Mouse (Mus musculus): ENCODE data around the gene Slc5a7. TPM values are rescaled to one million over a fixed set of nuclear protein-coding genes. Genes with fewer than 3 reads are reported as not detected.

Gene Slc5a7
- 0.54 and 0.58 TPM in 2 replicates for polyA plus RNA-seq (2015; fragmentation: Nextera tagmentation; extraction: Ambion mirVana)

DNA sequence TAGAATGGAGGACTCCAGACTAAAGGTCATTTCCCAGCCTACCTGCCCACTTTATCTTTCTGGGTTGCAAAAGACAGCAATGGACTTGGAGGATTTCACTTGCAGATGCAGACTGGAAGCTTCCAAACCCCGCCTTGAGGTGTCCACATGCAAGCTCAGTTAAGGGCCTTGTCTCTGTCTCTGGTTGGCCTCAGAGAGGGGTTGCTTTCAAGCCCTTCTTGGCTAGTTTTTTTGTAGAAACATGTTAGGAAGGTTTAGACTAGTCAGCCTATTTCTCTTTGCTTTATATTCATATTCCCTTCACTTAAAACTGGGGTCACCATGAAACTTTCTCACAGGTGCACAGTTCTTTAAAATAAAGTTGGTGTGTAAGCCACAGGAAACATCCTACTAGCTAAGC is at the start of gene Slc5a7:
TSS of gene Slc5a7 (minus strand) at position 101 of the 400 bp plus-strand sequence.
- H3K36me3 ChIP-seq (ENCODE audit: control insufficient read depth, insufficient read depth, low read length) = no peaks in the 10 kb centered on the region
- 0 out of 2 replicates have a peak, but pooled peaks cover 4% of the 10 kb centered on the region for H3K4me1 ChIP-seq (replicated peaks; ENCODE audit: control insufficient read depth, insufficient read depth, low read length)
- H3K27ac ChIP-seq (ENCODE audit: low read length) = no peak within 1 kb of the TSS
- H3K9me3 ChIP-seq (ENCODE audit: control insufficient read depth, low read length) = no peaks in the 10 kb centered on the region
- H3K27me3 ChIP-seq (ENCODE audit: control insufficient read depth, insufficient read depth, low read depth, low read length) = peaks cover 2% of the 10 kb centered on the region; the same call in 1 of the 2 replicates
- 43% methylated on average over 1 of the region's 1 CpGs for WGBS
- ATAC-seq (ENCODE audit: low read depth) = no peak
- H3K4me3 ChIP-seq (ENCODE audit: low read length) = peak within 1 kb of the TSS; percentile 37
- peak within 1 kb of the TSS; percentile 65 for H3K4me2 ChIP-seq (ENCODE audit: low read depth, low read length)
- peak within 1 kb of the TSS; percentile 43; the same call in 1 of the 2 replicates for H3K9ac ChIP-seq (ENCODE audit: low read length)

DNA sequence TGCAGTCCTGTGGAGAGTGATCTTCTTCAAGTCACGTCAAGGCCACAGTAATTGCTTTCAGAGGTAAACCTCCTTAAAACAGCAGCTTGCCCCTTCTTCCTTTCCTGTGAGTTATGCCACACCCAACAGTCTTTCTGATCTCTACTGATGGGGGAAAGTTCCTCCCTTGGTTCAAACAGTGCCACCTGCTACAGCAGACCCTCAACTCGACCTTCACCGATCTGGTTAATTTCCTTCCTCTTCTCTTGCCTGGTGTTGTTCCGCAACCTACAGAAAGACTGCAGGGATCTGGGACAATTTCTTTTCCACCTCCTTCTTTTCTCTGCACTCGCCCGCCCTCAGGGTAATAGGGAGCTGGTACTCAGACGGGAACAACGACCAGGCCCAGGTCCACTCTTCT is 48.8 kb upstream of the Slc5a7 start:
- WGBS = 74% methylated on average over 8 of the region's 8 CpGs

DNA sequence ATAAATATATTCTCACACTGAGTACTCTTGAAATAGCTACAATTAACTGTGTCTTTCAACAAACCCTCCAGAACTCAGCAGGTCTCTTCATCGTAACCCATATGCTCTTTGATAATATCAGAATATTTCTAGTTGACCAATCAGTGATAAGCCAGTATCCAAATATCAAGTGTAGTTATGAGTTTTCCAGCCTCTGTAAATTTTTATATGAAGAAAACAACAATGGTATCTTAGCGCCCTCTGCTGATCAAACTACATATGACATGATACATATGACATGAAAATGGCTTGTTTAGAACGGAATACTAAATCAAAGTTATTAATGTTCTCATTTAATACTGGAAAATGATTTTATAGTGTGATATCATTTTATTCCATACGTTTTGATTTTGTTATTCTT is 44.6 kb upstream of the Slc5a7 start:
- ATAC-seq (ENCODE audit: low read depth) = no peak
- H3K36me3 ChIP-seq (ENCODE audit: control insufficient read depth, insufficient read depth, low read length) = no peaks in the 10 kb centered on the region
- H3K4me3 ChIP-seq (ENCODE audit: low read length) = no peak overlapping the region
- no peaks in the 10 kb centered on the region for H3K27me3 ChIP-seq (ENCODE audit: control insufficient read depth, insufficient read depth, low read depth, low read length)
- H3K27ac ChIP-seq (ENCODE audit: low read length) = no peak overlapping the region
- H3K9me3 ChIP-seq (ENCODE audit: control insufficient read depth, low read length) = no peaks in the 10 kb centered on the region
- H3K4me1 ChIP-seq (replicated peaks; ENCODE audit: control insufficient read depth, insufficient read depth, low read length) = no peaks in the 10 kb centered on the region
- H3K9ac ChIP-seq (ENCODE audit: low read length) = no peak overlapping the region
- WGBS = 19% methylated on average over 4 of the region's 4 CpGs
- H3K4me2 ChIP-seq (ENCODE audit: low read depth, low read length) = no peak overlapping the region

More for the DNA sequence above, 48.8 kb upstream of the Slc5a7 start:
- Histone ChIP-seq H3K27me3 (ENCODE audit: control insufficient read depth, insufficient read depth, low read depth, low read length) (no peaks in the 10 kb centered on the region), H3K4me3 (ENCODE audit: low read length) (no peak overlapping the region), H3K9me3 (ENCODE audit: control insufficient read depth, low read length) (no peaks in the 10 kb centered on the region), H3K4me1 (replicated peaks; ENCODE audit: control insufficient read depth, insufficient read depth, low read length) (no peaks in the 10 kb centered on the region), H3K4me2 (ENCODE audit: low read depth, low read length) (no peak overlapping the region), H3K36me3 (ENCODE audit: control insufficient read depth, insufficient read depth, low read length) (no peaks in the 10 kb centered on the region), H3K27ac (ENCODE audit: low read length) (no peak overlapping the region), H3K9ac (ENCODE audit: low read length) (no peak overlapping the region)
- ATAC-seq (ENCODE audit: low read depth) = no peak

DNA sequence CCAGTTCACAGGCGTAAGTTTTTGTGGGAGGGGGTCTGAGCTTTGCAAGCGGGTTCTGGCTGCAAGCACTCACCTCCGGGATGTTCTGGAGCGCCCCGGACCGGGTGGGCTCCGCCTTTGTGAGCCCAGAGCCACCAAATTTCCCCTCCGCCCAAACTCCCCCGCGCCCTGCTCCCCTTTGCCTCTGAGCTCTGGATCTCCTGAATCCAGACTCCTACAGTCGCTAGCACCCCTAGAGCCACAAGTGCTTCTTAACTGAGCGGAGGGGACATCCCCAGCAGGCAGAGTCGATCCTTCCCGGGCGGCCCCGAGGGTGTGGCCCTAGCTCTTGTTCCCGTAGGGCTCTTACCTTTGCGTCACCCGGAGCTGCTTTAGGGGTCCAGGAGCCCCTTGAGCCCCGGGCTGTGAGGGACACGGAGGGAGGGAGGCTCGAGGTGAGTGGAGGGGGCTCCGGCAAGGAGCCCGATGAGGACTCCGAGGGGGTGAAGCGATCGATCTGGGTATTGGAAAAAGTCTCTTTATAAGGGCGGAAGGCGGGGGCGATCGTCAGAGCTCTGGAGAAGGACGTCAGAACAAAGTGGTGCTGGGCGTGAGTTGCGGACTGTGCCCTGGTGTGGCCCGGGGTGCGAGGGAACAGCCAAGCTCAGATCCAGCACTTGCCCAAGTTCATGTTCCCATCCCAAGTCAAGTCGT is 456 bp downstream of the Slc5a7 start:
- 1% methylated on average over 37 of the region's 37 CpGs for WGBS
- H3K4me3 ChIP-seq (ENCODE audit: low read length) = peak overlapping the region; percentile 37
- H3K27me3 ChIP-seq (ENCODE audit: control insufficient read depth, insufficient read depth, low read depth, low read length) = peaks cover 2% of the 10 kb centered on the region; the same call in 1 of the 2 replicates
- H3K4me2 ChIP-seq (ENCODE audit: low read depth, low read length) = peak overlapping the region; percentile 65
- peak; percentile 20; the same call in 1 of the 2 replicates for ATAC-seq (ENCODE audit: low read depth)
- H3K9me3 ChIP-seq (ENCODE audit: control insufficient read depth, low read length) = no peaks in the 10 kb centered on the region
- H3K36me3 ChIP-seq (ENCODE audit: control insufficient read depth, insufficient read depth, low read length) = no peaks in the 10 kb centered on the region
- 0 out of 2 replicates have a peak, but pooled peaks cover 4% of the 10 kb centered on the region for H3K4me1 ChIP-seq (replicated peaks; ENCODE audit: control insufficient read depth, insufficient read depth, low read length)
- H3K27ac ChIP-seq (ENCODE audit: low read length) = no peak overlapping the region
- peak overlapping the region; percentile 43; the same call in 1 of the 2 replicates for H3K9ac ChIP-seq (ENCODE audit: low read length)

DNA sequence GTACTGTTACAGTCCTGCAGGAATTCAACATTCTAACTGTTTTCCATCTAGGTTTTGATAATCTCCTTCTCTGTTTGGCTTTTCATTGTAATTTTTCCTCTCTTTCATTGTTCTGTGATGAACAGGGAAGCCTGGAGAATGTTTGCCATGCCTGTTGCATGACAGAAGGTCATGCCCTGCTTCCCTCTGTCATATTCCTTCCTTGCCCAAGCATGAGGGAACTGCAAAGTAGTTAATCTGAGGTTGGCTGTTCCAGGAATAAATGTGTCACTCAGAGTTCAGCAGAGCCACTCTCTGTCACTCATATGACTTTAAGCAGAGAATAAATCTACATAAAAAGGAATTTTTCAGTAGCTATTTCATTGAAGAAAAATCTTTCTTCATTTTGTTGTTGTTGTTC is 48.1 kb downstream of the Slc5a7 start:
- Histone ChIP-seq H3K36me3 (ENCODE audit: control insufficient read depth, insufficient read depth, low read length) (no peaks in the 10 kb centered on the region), H3K4me3 (ENCODE audit: low read length) (no peak overlapping the region), H3K4me1 (replicated peaks; ENCODE audit: control insufficient read depth, insufficient read depth, low read length) (no peaks in the 10 kb centered on the region), H3K9ac (ENCODE audit: low read length) (no peak overlapping the region), H3K4me2 (ENCODE audit: low read depth, low read length) (no peak overlapping the region), H3K9me3 (ENCODE audit: control insufficient read depth, low read length) (no peaks in the 10 kb centered on the region), H3K27me3 (ENCODE audit: control insufficient read depth, insufficient read depth, low read depth, low read length) (no peaks in the 10 kb centered on the region), H3K27ac (ENCODE audit: low read length) (no peak overlapping the region)
- ATAC-seq (ENCODE audit: low read depth) = no peak

DNA sequence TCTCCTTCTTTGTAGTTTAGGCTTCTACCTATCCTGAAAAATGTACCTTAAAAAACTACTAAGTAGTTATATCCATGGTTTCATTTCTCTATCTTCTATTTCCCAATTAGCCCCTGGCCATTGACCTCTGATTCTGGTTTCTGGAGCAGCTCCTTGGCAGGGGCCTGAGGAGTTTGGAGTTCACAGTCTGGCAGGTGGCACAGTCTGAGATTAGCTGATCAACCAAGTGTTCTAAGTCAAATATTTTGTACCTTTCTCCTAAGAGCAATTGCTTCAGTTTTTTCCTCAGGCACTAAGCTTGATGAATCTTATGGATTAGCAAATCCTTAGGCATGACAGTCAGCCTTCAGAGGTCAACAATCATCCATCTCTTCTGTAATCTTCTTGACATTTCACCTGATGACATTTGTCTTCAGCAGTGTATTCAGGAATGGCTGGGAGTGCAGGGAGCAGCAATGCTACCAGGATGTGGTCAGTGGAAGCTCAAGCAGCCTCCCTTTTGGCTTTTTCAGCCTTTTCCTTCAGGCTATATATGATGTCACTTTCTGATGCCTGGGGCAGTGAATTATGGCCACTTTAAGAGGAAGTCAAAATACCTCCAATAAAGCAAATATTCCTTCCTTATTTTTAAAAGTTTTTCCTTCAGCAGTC is 55.1 kb downstream of the Slc5a7 start:
- H3K27me3 ChIP-seq (ENCODE audit: control insufficient read depth, insufficient read depth, low read depth, low read length) = no peaks in the 10 kb centered on the region
- no peaks in the 10 kb centered on the region for H3K36me3 ChIP-seq (ENCODE audit: control insufficient read depth, insufficient read depth, low read length)
- H3K4me1 ChIP-seq (replicated peaks; ENCODE audit: control insufficient read depth, insufficient read depth, low read length) = no peaks in the 10 kb centered on the region
- ATAC-seq (ENCODE audit: low read depth) = no peak
- H3K4me3 ChIP-seq (ENCODE audit: low read length) = no peak overlapping the region
- no peak overlapping the region for H3K27ac ChIP-seq (ENCODE audit: low read length)
- no peak overlapping the region for H3K9ac ChIP-seq (ENCODE audit: low read length)
- H3K4me2 ChIP-seq (ENCODE audit: low read depth, low read length) = no peak overlapping the region
- H3K9me3 ChIP-seq (ENCODE audit: control insufficient read depth, low read length) = no peaks in the 10 kb centered on the region

DNA sequence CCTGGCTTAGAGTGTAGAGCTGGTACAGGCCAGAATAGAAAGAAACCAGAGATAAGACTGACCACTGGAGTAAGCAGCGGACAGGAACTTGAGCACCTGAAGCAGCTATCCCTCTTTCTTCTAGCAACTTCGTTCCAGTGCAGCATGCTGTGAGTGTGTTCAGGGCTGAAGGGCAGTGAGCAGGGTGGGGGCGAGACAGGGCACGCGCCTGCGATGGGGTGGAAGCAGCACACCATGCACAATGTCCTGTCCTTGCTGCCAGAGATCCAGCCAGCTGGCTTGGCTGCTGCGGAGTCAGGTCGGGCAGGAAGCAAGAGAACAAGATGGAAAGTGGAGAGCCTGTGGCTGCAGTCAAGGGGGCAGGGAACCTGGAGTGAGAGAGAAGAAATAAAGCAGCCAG is 59.4 kb downstream of the Slc5a7 start:
- H3K27ac ChIP-seq (ENCODE audit: low read length) = no peak overlapping the region
- H3K4me1 ChIP-seq (replicated peaks; ENCODE audit: control insufficient read depth, insufficient read depth, low read length) = no peaks in the 10 kb centered on the region
- H3K9me3 ChIP-seq (ENCODE audit: control insufficient read depth, low read length) = no peaks in the 10 kb centered on the region
- WGBS = 59% methylated on average over 8 of the region's 8 CpGs
- ATAC-seq (ENCODE audit: low read depth) = no peak
- H3K27me3 ChIP-seq (ENCODE audit: control insufficient read depth, insufficient read depth, low read depth, low read length) = no peaks in the 10 kb centered on the region
- H3K9ac ChIP-seq (ENCODE audit: low read length) = no peak overlapping the region
- H3K36me3 ChIP-seq (ENCODE audit: control insufficient read depth, insufficient read depth, low read length) = no peaks in the 10 kb centered on the region
- H3K4me2 ChIP-seq (ENCODE audit: low read depth, low read length) = no peak overlapping the region
- H3K4me3 ChIP-seq (ENCODE audit: low read length) = no peak overlapping the region

Measured in lung, embryonic 16.5 days (tissue).